Mouse (Mus musculus): ENCODE data around the gene Kcnh3. TPM values are rescaled to one million over a fixed set of nuclear protein-coding genes. Genes with fewer than 3 reads are reported as not detected.

The Kcnh3 gene
- polyA plus RNA-seq, 1 experiment from 2014 or later, result 0.82 TPM

- no peaks in the 10 kb centered on the region for H3K9me3 ChIP-seq (ENCODE audit: control insufficient read depth, low read length)
- no peak overlapping the region for H3K9ac ChIP-seq (ENCODE audit: low read length)
- WGBS, result 70% methylated on average over 11 of the region's 11 CpGs
- H3K4me2 ChIP-seq (ENCODE audit: low read depth, low read length), result no peak overlapping the region
- no peaks in the 10 kb centered on the region for H3K36me3 ChIP-seq (ENCODE audit: control insufficient read depth, insufficient read depth, low read length)
- H3K27ac ChIP-seq (ENCODE audit: low read length), result no peak overlapping the region
- no peaks in the 10 kb centered on the region for H3K27me3 ChIP-seq (ENCODE audit: control insufficient read depth, insufficient read depth, low read depth, low read length)
- no peaks in the 10 kb centered on the region for H3K4me1 ChIP-seq (replicated peaks; ENCODE audit: control insufficient read depth, insufficient read depth, low read length)
- no peak for ATAC-seq (ENCODE audit: low read depth)
- no peak overlapping the region for H3K4me3 ChIP-seq (ENCODE audit: low read length)
Measured at GRCm38 (mm10) chr15:99290586-99290985, 65.9 kb downstream of the Kcnh3 start.

Other genes starting within 250 kb of the Kcnh3 start
- 226 and 230 TPM in 2 replicates for gene Tuba1c, start 195.0 kb upstream of the Kcnh3 start, polyA plus RNA-seq (2015; fragmentation: Nextera tagmentation; extraction: Ambion mirVana)
- gene Prph, start 169.7 kb upstream of the Kcnh3 start, polyA plus RNA-seq (2015; fragmentation: Nextera tagmentation; extraction: Ambion mirVana), result 3.9 and 4.5 TPM in 2 replicates
- 39.5 and 41.1 TPM in 2 replicates for gene Troap, start 150.3 kb upstream of the Kcnh3 start, polyA plus RNA-seq (2015; fragmentation: Nextera tagmentation; extraction: Ambion mirVana)
- gene C1ql4, start 137.0 kb upstream of the Kcnh3 start, polyA plus RNA-seq (2015; fragmentation: Nextera tagmentation; extraction: Ambion mirVana), result not detected in 2 replicates
- 1.6 and 2.4 TPM in 2 replicates for gene Dnajc22, start 131.7 kb upstream of the Kcnh3 start, polyA plus RNA-seq (2015; fragmentation: Nextera tagmentation; extraction: Ambion mirVana)
- gene Spats2, start 98.9 kb upstream of the Kcnh3 start, polyA plus RNA-seq (2015; fragmentation: Nextera tagmentation; extraction: Ambion mirVana), result 27.1 and 30.1 TPM in 2 replicates
- gene Mcrs1, start 27.1 kb downstream of the Kcnh3 start, polyA plus RNA-seq (2015; fragmentation: Nextera tagmentation; extraction: Ambion mirVana), result 131 and 135 TPM in 2 replicates
- 54.0 and 55.1 TPM in 2 replicates for gene Prpf40b, start 70.2 kb downstream of the Kcnh3 start, polyA plus RNA-seq (2015; fragmentation: Nextera tagmentation; extraction: Ambion mirVana)
- gene Fam186b, start 71.0 kb downstream of the Kcnh3 start, polyA plus RNA-seq (2015; fragmentation: Nextera tagmentation; extraction: Ambion mirVana), result 0.15 and 0.23 TPM in 2 replicates
- 29.1 and 29.3 TPM in 2 replicates for gene Fmnl3, start 145.6 kb downstream of the Kcnh3 start, polyA plus RNA-seq (2015; fragmentation: Nextera tagmentation; extraction: Ambion mirVana)
- gene Tmbim6, start 168.0 kb downstream of the Kcnh3 start, polyA plus RNA-seq (2015; fragmentation: Nextera tagmentation; extraction: Ambion mirVana), result 459 and 464 TPM in 2 replicates
- gene Nckap5l, start 232.9 kb downstream of the Kcnh3 start, polyA plus RNA-seq (2015; fragmentation: Nextera tagmentation; extraction: Ambion mirVana), result 7.5 and 9.5 TPM in 2 replicates
- gene Bcdin3d, start 249.9 kb downstream of the Kcnh3 start, polyA plus RNA-seq (2015; fragmentation: Nextera tagmentation; extraction: Ambion mirVana), result 13.4 and 13.7 TPM in 2 replicates

Data from lung, embryonic 16.5 days (tissue).